Mouse (Mus musculus): ENCODE results near the gene Smim12. TPM values are rescaled to one million over a fixed set of nuclear protein-coding genes. Genes with fewer than 3 reads are reported as not detected.

Gene Smim12
- polyA plus RNA-seq, 1 experiment = 19.3 TPM

DNA sequence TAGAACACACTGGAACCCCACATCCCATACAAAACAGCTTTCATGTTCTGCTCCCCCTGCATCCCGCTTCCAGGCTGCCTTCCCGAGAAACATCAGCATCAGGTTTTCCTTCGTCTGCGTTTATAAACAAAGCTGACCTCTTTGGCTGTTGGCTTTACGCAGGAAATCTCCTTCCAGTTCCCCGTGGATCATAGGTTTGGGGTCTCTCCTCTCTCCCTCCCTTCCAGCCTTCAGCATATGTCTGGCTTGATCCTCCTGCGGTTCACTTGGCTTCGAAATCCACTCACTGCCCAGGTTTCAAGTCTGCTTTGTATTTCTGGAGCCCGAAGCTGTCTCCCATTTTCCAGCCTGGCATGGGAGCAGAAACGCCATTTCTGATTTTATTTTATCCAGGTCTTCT, 20.3 kb upstream of the Smim12 start:
- 34% methylated on average over 10 of the region's 10 CpGs for WGBS
- Histone ChIP-seq H3K27ac (ENCODE audit: insufficient read depth, low read length) (no peak overlapping the region), H3K36me3 (ENCODE audit: control insufficient read depth, insufficient read depth, low read length) (no peaks in the 10 kb centered on the region), H3K27me3 (ENCODE audit: control insufficient read depth, insufficient read depth, low read length) (peaks cover 4% of the 10 kb centered on the region; the same call in 1 of the 2 replicates), H3K4me1 (ENCODE audit: control insufficient read depth, insufficient read depth, insufficient read length) (no peaks in the 10 kb centered on the region), H3K4me3 (ENCODE audit: extremely low read depth, insufficient read depth, insufficient read length) (no peak overlapping the region)
- TF ChIP-seq CTCF (IDR thresholded peaks at IDR 0.05; ENCODE audit: extremely low read depth, insufficient read depth, insufficient read length, insufficient replicate concordance) = no peak
- TF ChIP-seq POLR2A (IDR thresholded peaks at IDR 0.05; ENCODE audit: low read depth, low read length) = no peak
- DNase-seq (ENCODE audit: low read depth in 1 of 2, low spot score in 2 of 2) = no peak

DNA sequence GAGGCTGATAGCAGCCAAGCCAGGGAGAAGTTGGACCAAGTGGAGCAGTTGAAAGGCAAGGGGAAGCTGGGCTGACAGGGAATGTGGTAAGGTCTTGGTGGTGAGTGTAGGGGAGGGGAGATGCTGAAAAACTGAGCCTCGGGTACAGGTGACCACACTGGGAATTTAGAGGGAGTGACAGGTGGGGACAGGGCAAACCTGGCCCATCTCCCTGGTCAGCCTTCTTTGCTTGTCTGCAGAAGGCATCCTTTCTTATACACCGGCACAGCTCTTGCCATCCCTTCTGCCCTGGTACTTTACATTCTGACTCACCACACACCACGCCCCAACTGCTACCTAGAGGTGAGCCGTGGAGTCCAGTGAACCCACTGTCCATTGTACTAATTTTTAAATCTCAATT, 19.8 kb upstream of the Smim12 start:
- H3K27me3 ChIP-seq (ENCODE audit: control insufficient read depth, insufficient read depth, low read length) = peaks cover 4% of the 10 kb centered on the region; the same call in 1 of the 2 replicates
- WGBS = 47% methylated on average over 4 of the region's 4 CpGs
- no peaks in the 10 kb centered on the region for H3K4me1 ChIP-seq (ENCODE audit: control insufficient read depth, insufficient read depth, insufficient read length)
- no peak for DNase-seq (ENCODE audit: low read depth in 1 of 2, low spot score in 2 of 2)
- no peak overlapping the region for H3K27ac ChIP-seq (ENCODE audit: insufficient read depth, low read length)
- no peak for TF ChIP-seq CTCF (IDR thresholded peaks at IDR 0.05; ENCODE audit: extremely low read depth, insufficient read depth, insufficient read length, insufficient replicate concordance)
- no peak for TF ChIP-seq POLR2A (IDR thresholded peaks at IDR 0.05; ENCODE audit: low read depth, low read length)
- no peak overlapping the region for H3K4me3 ChIP-seq (ENCODE audit: extremely low read depth, insufficient read depth, insufficient read length)
- no peaks in the 10 kb centered on the region for H3K36me3 ChIP-seq (ENCODE audit: control insufficient read depth, insufficient read depth, low read length)

DNA sequence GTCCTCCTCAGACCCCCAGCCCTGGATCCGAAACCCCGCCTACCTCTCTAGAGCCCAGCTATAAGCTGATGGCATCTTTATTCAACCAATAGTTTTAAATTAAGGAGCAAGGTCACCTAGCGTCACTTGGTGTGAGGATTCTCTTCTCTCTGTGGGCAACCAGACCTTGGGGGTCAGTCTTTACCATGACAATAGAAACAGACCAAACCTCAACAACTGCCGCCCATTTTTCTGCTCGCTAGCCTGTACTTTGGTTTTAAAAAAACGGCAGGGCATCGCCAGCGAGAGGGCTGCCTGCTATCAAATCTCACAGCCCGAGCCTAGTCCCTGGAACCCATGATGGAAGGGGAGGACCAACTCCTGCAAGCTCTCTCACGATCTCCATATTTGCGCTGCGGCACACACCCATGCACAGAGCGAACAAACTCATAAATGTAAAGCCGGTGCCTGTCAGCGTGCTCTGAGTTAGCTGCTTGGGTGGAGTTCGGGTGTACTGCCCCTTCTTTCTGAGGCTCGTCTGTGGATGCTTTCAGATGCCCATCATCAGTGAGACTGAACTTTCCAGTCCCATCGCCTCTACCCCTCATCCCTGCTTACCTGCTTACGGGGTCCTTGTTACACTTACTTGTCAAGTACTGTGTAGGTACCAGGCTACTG, 19.0 kb upstream of the Smim12 start:
- TF ChIP-seq CTCF (IDR thresholded peaks at IDR 0.05; ENCODE audit: extremely low read depth, insufficient read depth, insufficient read length, insufficient replicate concordance) = no peak
- TF ChIP-seq POLR2A (IDR thresholded peaks at IDR 0.05; ENCODE audit: low read depth, low read length) = no peak
- H3K27me3 ChIP-seq (ENCODE audit: control insufficient read depth, insufficient read depth, low read length) = peaks cover 4% of the 10 kb centered on the region; the same call in 1 of the 2 replicates
- 24% methylated on average over 19 of the region's 19 CpGs for WGBS

DNA sequence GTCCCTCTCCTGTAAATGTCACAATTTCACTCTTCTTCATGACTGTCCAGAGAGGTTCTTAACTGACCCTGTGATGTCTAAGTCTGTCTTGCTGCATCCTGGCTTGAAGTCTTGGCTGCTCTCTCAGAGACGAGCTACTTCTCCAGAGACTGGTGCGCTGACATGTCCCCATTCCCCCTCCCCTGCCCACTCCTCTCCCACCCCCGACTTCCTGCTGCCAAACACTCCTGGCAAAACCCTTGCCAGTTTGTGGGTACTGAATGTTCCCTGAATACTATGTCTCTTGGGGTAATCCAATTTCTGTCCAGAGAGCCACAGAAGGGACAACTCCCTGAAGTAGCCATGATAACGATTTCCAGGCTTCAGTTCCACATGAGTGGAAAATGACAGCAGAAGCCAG, 17.5 kb upstream of the Smim12 start:
- no peaks in the 10 kb centered on the region for H3K36me3 ChIP-seq (ENCODE audit: control insufficient read depth, insufficient read depth, low read length)
- no peak for DNase-seq (ENCODE audit: low read depth in 1 of 2, low spot score in 2 of 2)
- no peaks in the 10 kb centered on the region for H3K4me1 ChIP-seq (ENCODE audit: control insufficient read depth, insufficient read depth, insufficient read length)
- no peak overlapping the region for H3K4me3 ChIP-seq (ENCODE audit: extremely low read depth, insufficient read depth, insufficient read length)
- WGBS = 45% methylated on average over 4 of the region's 4 CpGs
- H3K27ac ChIP-seq (ENCODE audit: insufficient read depth, low read length) = no peak overlapping the region
- TF ChIP-seq POLR2A (IDR thresholded peaks at IDR 0.05; ENCODE audit: low read depth, low read length) = no peak
- TF ChIP-seq CTCF (IDR thresholded peaks at IDR 0.05; ENCODE audit: extremely low read depth, insufficient read depth, insufficient read length, insufficient replicate concordance) = no peak
- H3K27me3 ChIP-seq (ENCODE audit: control insufficient read depth, insufficient read depth, low read length) = peaks cover 4% of the 10 kb centered on the region; the same call in 1 of the 2 replicates

More for the DNA sequence above, 19.0 kb upstream of the Smim12 start:
- H3K4me3 ChIP-seq (ENCODE audit: extremely low read depth, insufficient read depth, insufficient read length) = no peak overlapping the region
- no peak for DNase-seq (ENCODE audit: low read depth in 1 of 2, low spot score in 2 of 2)
- no peaks in the 10 kb centered on the region for H3K4me1 ChIP-seq (ENCODE audit: control insufficient read depth, insufficient read depth, insufficient read length)
- no peaks in the 10 kb centered on the region for H3K36me3 ChIP-seq (ENCODE audit: control insufficient read depth, insufficient read depth, low read length)
- H3K27ac ChIP-seq (ENCODE audit: insufficient read depth, low read length) = no peak overlapping the region

DNA sequence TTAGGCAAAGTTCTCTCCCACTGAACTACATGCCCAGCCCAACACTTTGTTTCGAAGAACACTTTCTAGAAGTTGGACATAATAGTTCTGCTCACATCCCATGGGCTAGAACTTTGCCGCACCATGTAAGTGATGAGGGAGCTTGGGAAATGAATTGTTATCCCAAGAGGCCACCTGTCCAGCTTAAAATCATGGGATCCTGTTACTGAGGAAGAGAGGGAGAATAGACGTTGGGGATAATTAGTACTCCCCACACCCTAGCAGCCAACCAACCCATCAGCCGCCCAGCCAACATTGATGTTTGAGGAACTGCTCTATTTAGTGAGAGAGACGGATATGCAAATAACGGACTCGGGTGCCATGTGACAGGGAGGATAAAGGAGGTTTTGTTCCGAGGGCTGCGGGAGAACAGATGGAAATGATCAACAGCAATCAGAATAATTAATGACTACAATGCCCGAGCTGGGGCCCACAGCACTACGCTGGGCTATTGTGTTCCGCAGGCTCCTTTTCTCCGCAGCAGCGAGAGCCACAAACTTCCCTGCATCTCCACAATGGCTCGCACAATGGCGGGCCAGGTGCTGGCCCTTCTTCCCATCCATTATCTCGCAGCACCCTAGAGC, 16.4 kb upstream of the Smim12 start:
- H3K4me3 ChIP-seq (ENCODE audit: extremely low read depth, insufficient read depth, insufficient read length) = no peak overlapping the region
- no peaks in the 10 kb centered on the region for H3K36me3 ChIP-seq (ENCODE audit: control insufficient read depth, insufficient read depth, low read length)
- H3K27me3 ChIP-seq (ENCODE audit: control insufficient read depth, insufficient read depth, low read length) = peaks cover 4% of the 10 kb centered on the region; the same call in 1 of the 2 replicates
- no peak for DNase-seq (ENCODE audit: low read depth in 1 of 2, low spot score in 2 of 2)
- H3K4me1 ChIP-seq (ENCODE audit: control insufficient read depth, insufficient read depth, insufficient read length) = no peaks in the 10 kb centered on the region
- TF ChIP-seq CTCF (IDR thresholded peaks at IDR 0.05; ENCODE audit: extremely low read depth, insufficient read depth, insufficient read length, insufficient replicate concordance) (no peak), POLR2A (IDR thresholded peaks at IDR 0.05; ENCODE audit: low read depth, low read length) (no peak)
- no peak overlapping the region for H3K27ac ChIP-seq (ENCODE audit: insufficient read depth, low read length)
- 34% methylated on average over 17 of the region's 17 CpGs for WGBS

DNA sequence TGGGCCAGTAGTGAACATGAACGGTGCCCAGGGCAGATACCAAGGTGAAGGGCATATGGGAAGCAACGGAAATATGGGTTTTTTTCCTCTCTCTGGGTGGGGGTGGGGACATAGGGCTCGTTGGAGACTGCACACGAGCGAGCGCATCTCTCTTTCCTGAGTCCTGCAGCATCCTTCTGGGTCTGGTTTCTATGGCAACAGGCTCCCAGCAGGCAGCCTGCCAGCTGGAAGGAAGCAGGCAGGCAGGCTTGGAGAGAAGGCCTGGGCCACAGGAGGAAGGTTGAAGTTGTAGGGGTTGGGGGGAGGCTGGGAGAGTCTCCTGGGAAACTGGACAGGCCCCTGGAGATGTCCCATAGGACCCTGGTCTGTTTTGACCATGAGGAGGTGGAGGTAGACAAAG, 11.6 kb upstream of the Smim12 start:
- no peak for DNase-seq (ENCODE audit: low read depth in 1 of 2, low spot score in 2 of 2)
- Histone ChIP-seq H3K27ac (ENCODE audit: insufficient read depth, low read length) (no peak overlapping the region), H3K4me3 (ENCODE audit: extremely low read depth, insufficient read depth, insufficient read length) (no peak overlapping the region), H3K27me3 (ENCODE audit: control insufficient read depth, insufficient read depth, low read length) (no peaks in the 10 kb centered on the region), H3K36me3 (ENCODE audit: control insufficient read depth, insufficient read depth, low read length) (no peaks in the 10 kb centered on the region), H3K4me1 (ENCODE audit: control insufficient read depth, insufficient read depth, insufficient read length) (peaks cover 5% of the 10 kb centered on the region; the same call in 1 of the 2 replicates)
- 56% methylated on average over 6 of the region's 6 CpGs for WGBS
- TF ChIP-seq CTCF (IDR thresholded peaks at IDR 0.05; ENCODE audit: extremely low read depth, insufficient read depth, insufficient read length, insufficient replicate concordance) (no peak), POLR2A (IDR thresholded peaks at IDR 0.05; ENCODE audit: low read depth, low read length) (no peak)

DNA sequence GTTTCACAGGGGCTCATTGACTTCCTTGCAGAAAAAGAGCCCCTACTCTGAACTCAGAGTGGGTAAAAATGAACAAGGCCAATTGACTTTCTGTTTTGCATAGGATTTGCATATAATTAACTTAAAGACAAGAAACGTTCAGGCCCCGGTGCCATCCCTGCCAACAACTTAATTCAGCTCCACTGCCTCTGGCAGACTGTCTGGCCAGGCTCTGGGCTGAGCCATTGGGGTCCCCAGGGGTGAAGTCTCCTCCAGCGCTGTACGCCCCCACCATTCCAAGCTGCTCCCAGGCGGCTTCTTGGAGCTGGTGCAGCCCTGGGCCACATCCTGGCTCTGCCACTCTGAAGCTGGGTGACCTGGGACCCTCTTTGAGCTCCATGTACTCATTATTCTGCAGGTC, 11.0 kb upstream of the Smim12 start:
- 68% methylated on average over 5 of the region's 5 CpGs for WGBS
- TF ChIP-seq CTCF (IDR thresholded peaks at IDR 0.05; ENCODE audit: extremely low read depth, insufficient read depth, insufficient read length, insufficient replicate concordance) (no peak), POLR2A (IDR thresholded peaks at IDR 0.05; ENCODE audit: low read depth, low read length) (no peak)

More for the DNA sequence above, 11.0 kb upstream of the Smim12 start:
- Histone ChIP-seq H3K36me3 (ENCODE audit: control insufficient read depth, insufficient read depth, low read length) (no peaks in the 10 kb centered on the region), H3K4me1 (ENCODE audit: control insufficient read depth, insufficient read depth, insufficient read length) (peaks cover 5% of the 10 kb centered on the region; the same call in 1 of the 2 replicates), H3K27ac (ENCODE audit: insufficient read depth, low read length) (no peak overlapping the region), H3K27me3 (ENCODE audit: control insufficient read depth, insufficient read depth, low read length) (no peaks in the 10 kb centered on the region), H3K4me3 (ENCODE audit: extremely low read depth, insufficient read depth, insufficient read length) (no peak overlapping the region)
- no peak for DNase-seq (ENCODE audit: low read depth in 1 of 2, low spot score in 2 of 2)

Data from spleen, adult 2 months (tissue).